Mouse (Mus musculus) megakaryocyte, embryonic 14.5 days (primary cell): Measurements from ENCODE around the gene Acot7. TPM values are rescaled to one million over a fixed set of nuclear protein-coding genes. Genes with fewer than 3 reads are reported as not detected.
A peak's percentile ranks its signal among the peaks of the same experiment; 100 is the strongest.

Source experiments
- H3K27me3 ChIP-seq: replicated peaks from 2 replicates; pipeline ENCODE3; 2012; ENCODE audit warnings: inconsistent platforms
- H3K36me3 ChIP-seq: replicated peaks from 2 replicates; pipeline ENCODE3; 2012; ENCODE audit warnings: low read length, inconsistent platforms, mixed read lengths
- H3K4me1 ChIP-seq: 2 replicates; pipeline ENCODE4 v1.6.1; 2012; ENCODE audit warnings: inconsistent platforms
- H3K4me3 ChIP-seq: replicated peaks from 2 replicates; pipeline ENCODE3; 2012; ENCODE audit warnings: moderate library complexity, mild to moderate bottlenecking, inconsistent platforms
- H3K9me3 ChIP-seq: 2 replicates; pipeline ENCODE4 v1.6.1; 2012; ENCODE audit warnings: inconsistent platforms
- FLI1 ChIP-seq: IDR thresholded peaks from 2 replicates; pipeline ENCODE4 v1.6.1; 2012; ENCODE audit warnings: low read length, inconsistent platforms, mixed read lengths
- GATA1 ChIP-seq: IDR thresholded peaks from 3 replicates; pipeline ENCODE4 v1.6.1; 2012; ENCODE audit warnings: mixed read lengths, low read length, inconsistent platforms, borderline replicate concordance
- polyA plus RNA-seq: library from polyadenylated mRNA; stranded (reverse); fragments of >175 nt; gene quantifications from 2 replicates; pipeline ENCODE4 v1.2.3, GENCODE M21; 2012; ENCODE audit warnings: low replicate concordance; ENCODE audit not compliant: insufficient read depth

The Acot7 gene
- polyA plus RNA-seq, 1 experiment, result 103 TPM

DNA sequence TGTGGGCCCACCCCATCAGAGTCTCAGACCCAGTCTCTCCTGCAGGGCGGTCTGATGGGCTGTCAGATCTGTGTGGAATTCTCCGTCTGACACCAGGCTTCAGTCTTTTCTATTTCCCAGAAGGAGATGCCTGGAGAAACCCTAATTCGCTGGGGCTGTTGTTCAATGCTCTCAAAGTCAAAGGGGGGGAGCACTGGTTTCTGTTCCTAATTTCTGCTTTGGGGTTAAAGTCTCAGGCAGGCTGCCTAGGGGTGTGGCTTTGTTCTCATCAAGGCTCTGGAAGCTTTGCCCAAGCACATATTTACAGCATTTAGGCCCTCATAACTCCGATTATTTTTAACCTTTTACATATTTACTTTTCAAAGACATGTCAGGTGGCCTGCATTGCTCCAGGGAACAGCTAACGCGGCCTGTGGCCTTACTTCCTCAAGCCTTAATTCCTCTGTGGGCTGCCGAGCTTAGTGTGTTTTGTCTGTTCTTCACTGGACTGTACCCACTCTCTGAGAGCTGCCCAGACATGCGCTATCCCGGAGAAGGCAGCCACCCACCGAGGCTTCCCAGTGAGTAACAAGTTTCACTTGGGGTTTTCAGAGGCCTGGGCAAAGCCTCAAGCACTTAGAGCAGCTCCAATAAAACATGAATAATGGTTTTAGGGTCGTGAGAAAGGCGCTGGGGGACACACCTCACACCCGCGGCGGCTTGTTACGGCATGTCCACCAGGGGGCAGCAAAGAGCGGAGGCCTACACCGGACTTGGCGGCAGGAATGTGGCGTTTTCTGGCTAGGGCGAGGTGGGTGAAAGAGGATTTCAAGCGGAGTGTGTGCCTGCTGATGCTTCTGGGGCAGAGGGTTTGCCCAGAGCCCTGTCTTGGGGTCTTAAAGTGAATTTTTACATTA lies 12.7 kb upstream of the Acot7 start:
- TF ChIP-seq GATA1 (no peak), FLI1 (no peak)
- H3K4me1 ChIP-seq, result peaks cover 35% of the 10 kb centered on the region
- peak overlapping the region; percentile 66 for H3K4me3 ChIP-seq
- H3K9me3 ChIP-seq, result peaks cover 23% of the 10 kb centered on the region
- H3K36me3 ChIP-seq, result no peaks in the 10 kb centered on the region
- peaks cover 55% of the 10 kb centered on the region for H3K27me3 ChIP-seq

DNA sequence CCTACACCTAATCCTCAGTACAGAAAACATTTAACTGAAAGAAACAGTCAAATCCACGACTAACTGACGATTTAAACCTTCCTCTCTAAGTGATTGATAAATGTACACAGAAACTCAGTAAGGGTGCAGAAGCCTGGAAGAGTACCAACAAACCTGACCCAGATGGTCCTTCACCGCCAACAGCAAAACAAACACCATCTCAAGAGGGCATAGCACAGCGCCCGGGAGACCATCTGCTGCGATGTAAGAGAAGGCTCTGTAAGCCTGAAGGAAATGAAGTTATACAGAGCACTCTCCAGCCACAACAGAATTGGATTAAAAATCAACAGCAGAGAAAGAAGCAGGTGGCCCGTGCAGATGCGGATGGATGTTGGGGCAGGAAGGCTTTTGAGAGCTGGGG lies 9.9 kb upstream of the Acot7 start:
- Histone ChIP-seq H3K9me3 (peaks cover 40% of the 10 kb centered on the region), H3K4me3 (no peak overlapping the region), H3K27me3 (peaks cover 32% of the 10 kb centered on the region), H3K36me3 (no peaks in the 10 kb centered on the region), H3K4me1 (peaks cover 33% of the 10 kb centered on the region)
- TF ChIP-seq FLI1 (no peak), GATA1 (no peak)

DNA sequence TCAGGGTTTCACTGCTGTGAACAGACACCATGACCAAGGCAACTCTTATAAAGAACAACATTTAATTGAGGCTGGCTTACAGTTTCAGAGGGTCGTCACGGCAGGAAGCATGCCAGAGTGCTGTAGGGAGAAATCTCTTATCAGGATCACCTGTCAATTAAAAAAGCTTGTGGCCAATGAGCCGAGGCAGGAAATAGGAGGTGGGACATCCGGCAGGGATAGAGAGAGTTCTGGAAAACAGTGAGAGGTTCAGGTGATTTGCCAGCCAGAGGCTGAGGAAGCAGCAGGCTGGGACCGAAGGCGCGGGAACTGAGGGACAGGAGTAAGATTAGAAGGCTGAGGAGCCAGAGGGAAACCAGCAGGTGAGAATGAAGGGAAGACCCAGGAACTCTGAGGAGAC lies 8.8 kb upstream of the Acot7 start:
- H3K4me3 ChIP-seq, result no peak overlapping the region
- H3K4me1 ChIP-seq, result peaks cover 28% of the 10 kb centered on the region
- peaks cover 42% of the 10 kb centered on the region for H3K9me3 ChIP-seq
- no peaks in the 10 kb centered on the region for H3K36me3 ChIP-seq
- TF ChIP-seq GATA1 (no peak), FLI1 (no peak)
- H3K27me3 ChIP-seq, result peaks cover 29% of the 10 kb centered on the region

DNA sequence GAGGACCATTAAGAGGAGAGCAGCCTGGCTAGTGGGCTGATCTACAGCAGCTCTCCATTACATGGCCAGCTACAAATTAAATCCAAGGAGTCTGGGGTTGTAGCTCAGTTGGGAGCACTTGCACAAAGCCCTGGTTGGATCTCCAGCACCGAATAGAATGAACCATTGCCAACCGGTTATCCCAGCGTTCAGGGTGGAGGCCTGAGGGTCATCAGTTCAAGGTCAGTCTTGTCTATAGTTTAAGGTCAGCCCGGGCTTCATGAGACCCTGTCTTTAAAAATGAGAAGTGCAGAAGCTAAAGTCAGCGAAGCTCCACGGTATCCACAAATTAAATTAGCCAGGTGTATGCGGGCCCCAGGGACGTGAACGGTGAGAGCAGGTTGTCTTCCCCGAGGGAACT lies 7.6 kb upstream of the Acot7 start:
- H3K27me3 ChIP-seq, result peaks cover 29% of the 10 kb centered on the region
- H3K9me3 ChIP-seq, result peaks cover 40% of the 10 kb centered on the region
- TF ChIP-seq FLI1 (no peak), GATA1 (no peak)
- H3K4me1 ChIP-seq, result peaks cover 23% of the 10 kb centered on the region
- H3K4me3 ChIP-seq, result no peak overlapping the region
- no peaks in the 10 kb centered on the region for H3K36me3 ChIP-seq

DNA sequence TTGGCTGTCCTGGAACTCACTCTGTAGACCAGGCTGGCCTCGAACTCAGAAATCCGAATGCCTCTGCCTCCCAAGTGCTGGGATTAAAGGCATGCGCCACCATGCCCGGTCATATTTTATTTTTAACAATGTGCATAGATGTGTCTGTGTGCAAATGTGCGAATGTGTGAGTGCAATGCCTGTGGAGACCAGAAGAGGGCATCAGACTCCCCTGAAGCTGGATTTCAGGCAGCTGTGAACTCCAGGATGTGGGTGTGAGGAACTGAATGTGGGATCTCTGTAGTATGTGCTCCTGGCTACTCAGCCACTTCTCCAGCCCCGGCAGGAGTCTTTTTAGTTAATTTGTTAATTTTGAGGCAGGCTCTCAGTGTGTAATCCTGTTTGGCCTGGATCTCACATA lies 6.4 kb upstream of the Acot7 start:
- peaks cover 40% of the 10 kb centered on the region for H3K9me3 ChIP-seq
- H3K36me3 ChIP-seq, result no peaks in the 10 kb centered on the region
- no peak overlapping the region for H3K4me3 ChIP-seq
- no peak for TF ChIP-seq FLI1
- TF ChIP-seq GATA1, result no peak
- H3K27me3 ChIP-seq, result peaks cover 32% of the 10 kb centered on the region
- peaks cover 19% of the 10 kb centered on the region for H3K4me1 ChIP-seq

DNA sequence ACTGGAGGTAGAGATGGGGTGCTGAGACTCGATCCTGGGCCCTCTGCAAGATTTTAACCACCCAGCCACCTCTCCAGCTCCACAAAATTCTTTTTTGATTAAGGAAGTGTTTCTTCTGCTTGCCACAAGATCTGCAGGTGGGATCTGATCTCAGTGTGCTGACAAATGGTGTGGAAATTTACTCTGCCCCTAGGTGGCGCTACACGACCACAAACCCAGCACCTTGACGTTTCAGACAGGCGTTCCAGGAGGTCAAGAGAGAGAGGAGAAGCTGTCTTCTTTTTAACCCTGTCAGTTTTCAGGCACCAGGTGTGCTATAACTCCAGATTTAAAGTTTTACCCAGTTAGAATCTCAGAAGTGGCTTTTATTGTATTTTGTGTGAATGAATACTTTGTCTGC lies 4.9 kb upstream of the Acot7 start:
- no peak for TF ChIP-seq GATA1
- TF ChIP-seq FLI1, result no peak
- H3K36me3 ChIP-seq, result no peaks in the 10 kb centered on the region
- H3K4me1 ChIP-seq, result peaks cover 29% of the 10 kb centered on the region
- H3K27me3 ChIP-seq, result peaks cover 31% of the 10 kb centered on the region
- H3K4me3 ChIP-seq, result no peak overlapping the region
- peaks cover 40% of the 10 kb centered on the region for H3K9me3 ChIP-seq

DNA sequence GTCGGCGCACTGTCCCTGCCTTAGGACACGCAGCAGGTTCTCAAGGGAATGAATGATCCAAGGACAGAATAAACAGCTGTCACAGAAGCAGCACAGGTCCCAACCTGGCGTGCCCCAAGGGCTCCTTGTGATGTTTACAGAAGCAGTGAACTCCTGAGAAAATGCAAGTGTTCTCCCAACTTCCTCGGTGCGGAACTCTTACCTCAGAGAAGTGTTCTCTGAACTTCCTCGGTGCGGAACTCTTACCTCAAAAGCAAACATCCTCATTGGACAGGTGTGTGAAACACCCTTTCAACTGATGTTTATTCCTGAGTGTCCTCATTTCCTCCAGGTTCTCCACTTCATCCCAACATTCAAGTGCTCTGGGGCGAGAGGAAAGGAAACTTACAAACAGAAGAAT lies 4.0 kb upstream of the Acot7 start:
- Histone ChIP-seq H3K27me3 (peaks cover 26% of the 10 kb centered on the region), H3K4me3 (no peak overlapping the region)

DNA sequence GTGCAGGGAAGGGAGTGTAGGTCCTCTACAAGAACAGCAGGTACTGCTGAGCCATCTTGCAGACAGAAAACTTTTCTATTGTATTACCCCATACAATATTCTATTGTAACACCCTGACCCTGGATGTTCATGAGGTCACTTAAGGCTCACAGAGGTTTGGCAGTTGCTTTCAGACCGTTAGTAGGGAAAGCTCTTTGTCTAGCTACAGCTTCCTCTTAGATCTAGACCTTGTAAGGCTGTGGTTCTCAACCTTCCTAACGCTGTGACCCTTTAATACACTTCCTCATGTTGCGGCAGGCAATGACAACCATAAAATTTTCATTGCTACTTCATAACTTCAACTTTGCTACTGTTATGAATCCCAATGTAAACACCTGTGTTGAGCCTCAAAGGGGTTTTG lies 1.3 kb upstream of the Acot7 start:
- H3K36me3 ChIP-seq, result peaks cover 6% of the 10 kb centered on the region
- H3K27me3 ChIP-seq, result peaks cover 10% of the 10 kb centered on the region
- TF ChIP-seq FLI1, result no peak
- no peak for TF ChIP-seq GATA1
- H3K4me3 ChIP-seq, result no peak overlapping the region
- H3K9me3 ChIP-seq, result peaks cover 17% of the 10 kb centered on the region
- H3K4me1 ChIP-seq, result peaks cover 47% of the 10 kb centered on the region

More for the DNA sequence above, 4.0 kb upstream of the Acot7 start:
- no peak for TF ChIP-seq FLI1
- no peak for TF ChIP-seq GATA1
- H3K9me3 ChIP-seq, result peaks cover 38% of the 10 kb centered on the region
- H3K36me3 ChIP-seq, result no peaks in the 10 kb centered on the region
- H3K4me1 ChIP-seq, result peaks cover 37% of the 10 kb centered on the region

DNA sequence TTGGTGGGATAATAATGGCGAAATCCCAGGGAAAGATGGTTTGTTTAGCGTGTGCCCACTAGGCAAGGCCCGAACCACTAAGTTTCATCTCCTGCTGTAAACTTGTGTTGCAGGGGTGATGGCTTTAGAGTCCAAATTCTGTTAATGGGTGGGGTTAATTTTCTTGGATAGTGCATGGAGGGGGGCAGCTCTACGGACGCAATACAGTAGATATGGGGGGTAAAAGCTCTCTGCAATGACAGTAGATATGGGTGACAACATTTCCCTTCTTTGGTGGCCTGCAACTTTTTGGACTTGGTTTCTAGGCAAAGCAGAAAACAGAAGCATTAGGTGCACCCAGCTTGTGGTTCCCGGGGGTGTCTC lies 779 bp upstream of the Acot7 start:
- Histone ChIP-seq H3K27me3 (peaks cover 10% of the 10 kb centered on the region), H3K4me1 (peaks cover 47% of the 10 kb centered on the region), H3K36me3 (peaks cover 8% of the 10 kb centered on the region), H3K4me3 (peak overlapping the region; percentile 96), H3K9me3 (peaks cover 17% of the 10 kb centered on the region)
- TF ChIP-seq GATA1 (no peak), FLI1 (no peak)

DNA sequence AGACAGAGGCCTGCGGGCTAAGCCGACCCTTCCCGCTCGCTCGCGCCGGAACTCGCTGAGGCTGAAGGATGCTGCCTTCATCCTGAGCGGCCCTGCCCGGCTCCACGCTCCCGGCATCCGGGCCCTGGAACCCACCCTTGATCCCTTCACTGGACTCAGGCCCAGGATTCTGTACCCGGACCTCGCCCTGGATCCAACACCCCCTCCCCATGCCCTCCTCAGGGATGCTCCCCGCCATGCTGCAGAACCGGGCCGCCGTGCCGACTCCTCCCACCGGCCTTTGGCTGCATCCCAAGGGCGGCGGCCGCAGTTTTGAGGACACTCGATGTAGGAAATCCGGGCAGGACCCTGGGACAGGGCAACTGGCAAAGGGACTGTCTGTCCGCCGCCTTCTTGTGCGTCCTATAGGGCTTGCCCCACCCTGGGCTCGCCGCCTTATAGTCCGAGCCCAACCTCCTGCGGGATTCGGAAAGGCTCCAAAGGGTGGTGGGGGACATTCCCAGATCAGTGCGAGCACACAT lies 470 bp downstream of the Acot7 start:
- TF ChIP-seq GATA1, result no peak
- TF ChIP-seq FLI1, result no peak
- Histone ChIP-seq H3K4me1 (peaks cover 47% of the 10 kb centered on the region), H3K4me3 (peak overlapping the region; percentile 96), H3K9me3 (peaks cover 5% of the 10 kb centered on the region), H3K36me3 (peaks cover 18% of the 10 kb centered on the region), H3K27me3 (peaks cover 10% of the 10 kb centered on the region)
